Mouse (Mus musculus) cerebellum, adult 2 months (tissue): ENCODE data around the gene Itprid1. TPM values are rescaled to one million over a fixed set of nuclear protein-coding genes. Genes with fewer than 3 reads are reported as not detected.

Source experiments
- DNase-seq, 2 experiments: peaks; one replicate each; pipeline ENCODE4 v3.0.0; 2021
- H3K27ac ChIP-seq: fragments of 200-500 bp; 2 replicates; pipeline ENCODE4 v1.5.1; 2012; ENCODE audit warnings: low read length, control low read depth, inconsistent platforms; ENCODE audit not compliant: insufficient read depth
- H3K27me3 ChIP-seq: fragments of 200-500 bp; 2 replicates; pipeline ENCODE4 v1.6.1; 2012; ENCODE audit warnings: inconsistent platforms, mild to moderate bottlenecking, low read length, moderate library complexity; ENCODE audit not compliant: control insufficient read depth, insufficient read depth
- H3K4me1 ChIP-seq: fragments of 200-500 bp; 2 replicates; pipeline ENCODE4 v1.6.1; 2011; ENCODE audit warnings: low read length; ENCODE audit not compliant: control insufficient read depth, insufficient read depth
- H3K4me3 ChIP-seq: fragments of 200-500 bp; replicated peaks from 2 replicates; pipeline ENCODE3; 2011; ENCODE audit warnings: mild to moderate bottlenecking, low read depth, low read length, control low read depth; ENCODE audit not compliant: insufficient read depth
- CTCF ChIP-seq: fragments of 200-500 bp; IDR thresholded peaks from 2 replicates; pipeline ENCODE4 v1.5.1; 2011; ENCODE audit warnings: low read depth, mild to moderate bottlenecking, control low read depth, low read length, moderate library complexity, borderline replicate concordance; ENCODE audit not compliant: insufficient read depth
- POLR2A ChIP-seq: fragments of 200-500 bp; IDR thresholded peaks from 2 replicates; pipeline ENCODE4 v1.6.1; 2011; ENCODE audit warnings: low read length, control low read depth, borderline replicate concordance; ENCODE audit not compliant: insufficient read depth
- WGBS: fragments of 180-500 bp; shearing (Covaris S2); methylation state at CpG from one replicate; pipeline ENCODE4 v1.1.7; 2018; 5-methylcytosine and 5-hydroxymethylcytosine counted together
- polyA plus RNA-seq: library from polyadenylated mRNA; depleted of rRNA; stranded (reverse); fragments of >200 nt; gene quantifications from 2 replicates; pipeline ENCODE4 v1.2.3, GENCODE M21; 2012

Itprid1 gene
- polyA plus RNA-seq, 1 experiment: not detected

GRCm38 (mm10) chr6:55829722-55830121 lies 7.0 kb upstream of the Itprid1 start:
- TF ChIP-seq CTCF: no peak
- no peak for TF ChIP-seq POLR2A
- 66% methylated on average over 6 of the region's 6 CpGs for WGBS
- H3K27me3 ChIP-seq: no peaks in the 10 kb centered on the region
- H3K27ac ChIP-seq: no peak overlapping the region
- no peak overlapping the region for H3K4me3 ChIP-seq
- H3K4me1 ChIP-seq: no peaks in the 10 kb centered on the region
- DNase-seq: no peak

GRCm38 (mm10) chr6:55852589-55852988 lies 15.9 kb downstream of the Itprid1 start:
- TF ChIP-seq CTCF: no peak
- no peak for TF ChIP-seq POLR2A
- DNase-seq: no peak
- H3K27me3 ChIP-seq: no peaks in the 10 kb centered on the region; the same call in 1 of the 2 replicates
- no peak overlapping the region for H3K27ac ChIP-seq
- H3K4me1 ChIP-seq: no peaks in the 10 kb centered on the region
- H3K4me3 ChIP-seq: no peak overlapping the region

GRCm38 (mm10) chr6:55856085-55856484 lies 19.4 kb downstream of the Itprid1 start:
- Histone ChIP-seq H3K4me1 (no peaks in the 10 kb centered on the region), H3K27me3 (no peaks in the 10 kb centered on the region), H3K4me3 (no peak overlapping the region), H3K27ac (no peak overlapping the region)
- WGBS: 51% methylated on average over 4 of the region's 4 CpGs
- TF ChIP-seq CTCF (no peak), POLR2A (no peak)
- DNase-seq: no peak

- 86% methylated on average over 2 of the region's 2 CpGs for WGBS
- Histone ChIP-seq H3K4me1 (no peaks in the 10 kb centered on the region), H3K4me3 (no peak overlapping the region), H3K27ac (no peak overlapping the region), H3K27me3 (no peaks in the 10 kb centered on the region)
- TF ChIP-seq CTCF (no peak), POLR2A (no peak)
- DNase-seq: no peak
These were observed 28.5 kb downstream of the Itprid1 start for GRCm38 (mm10) chr6:55865206-55865605.

GRCm38 (mm10) chr6:55879356-55879960 lies 42.8 kb downstream of the Itprid1 start:
- DNase-seq: peak; percentile 9 to 32
- TF ChIP-seq POLR2A (no peak), CTCF (no peak)
- WGBS: 34% methylated on average over 5 of the region's 5 CpGs
- H3K4me3 ChIP-seq: no peak overlapping the region
- H3K27ac ChIP-seq: no peak overlapping the region
- H3K27me3 ChIP-seq: no peaks in the 10 kb centered on the region
- peaks cover 14% of the 10 kb centered on the region; the same call in 1 of the 2 replicates for H3K4me1 ChIP-seq

GRCm38 (mm10) chr6:55880886-55881285 lies 44.2 kb downstream of the Itprid1 start:
- no peaks in the 10 kb centered on the region for H3K27me3 ChIP-seq
- H3K27ac ChIP-seq: no peak overlapping the region
- no peak overlapping the region for H3K4me3 ChIP-seq
- 9% methylated on average over 3 of the region's 3 CpGs for WGBS
- peaks cover 14% of the 10 kb centered on the region; the same call in 1 of the 2 replicates for H3K4me1 ChIP-seq
- TF ChIP-seq CTCF (no peak), POLR2A (no peak)
- peak; percentile 6 to 8 for DNase-seq

GRCm38 (mm10) chr6:55887598-55887997 lies 50.9 kb downstream of the Itprid1 start:
- Histone ChIP-seq H3K27me3 (no peaks in the 10 kb centered on the region), H3K27ac (no peak overlapping the region), H3K4me3 (no peak overlapping the region), H3K4me1 (no peaks in the 10 kb centered on the region)
- 60% methylated on average over 1 of the region's 1 CpGs for WGBS
- DNase-seq: no peak
- TF ChIP-seq POLR2A (no peak), CTCF (no peak)

- Histone ChIP-seq H3K4me3 (no peak overlapping the region), H3K27ac (no peak overlapping the region), H3K27me3 (no peaks in the 10 kb centered on the region), H3K4me1 (no peaks in the 10 kb centered on the region)
- no peak for DNase-seq
- TF ChIP-seq POLR2A: no peak
- TF ChIP-seq CTCF: no peak
- 86% methylated on average over 5 of the region's 5 CpGs for WGBS
These were observed 65.1 kb downstream of the Itprid1 start for GRCm38 (mm10) chr6:55901568-55902328.
